Mouse (Mus musculus) thymus, postnatal 25 days (tissue): ENCODE measurements around the gene A830005F24Rik.
A peak's percentile ranks its signal among the peaks of the same experiment; 100 is the strongest.

Experiments used
- DNase-seq: peaks from one replicate; pipeline ENCODE4 v3.0.0; 2022

Gene A830005F24Rik

GRCm38 (mm10) chr13:48545476-48546281 lies 32.3 kb downstream of the A830005F24Rik start:
- DNase-seq = peak; percentile 96

GRCm38 (mm10) chr13:48546330-48546917 lies 33.1 kb downstream of the A830005F24Rik start:
- peak; percentile 99 for DNase-seq

GRCm38 (mm10) chr13:48547623-48548022 lies 34.3 kb downstream of the A830005F24Rik start:
- DNase-seq = no peak

GRCm38 (mm10) chr13:48548296-48548695 lies 34.9 kb downstream of the A830005F24Rik start:
- no peak for DNase-seq

- no peak for DNase-seq
These were observed 39.1 kb downstream of the A830005F24Rik start for GRCm38 (mm10) chr13:48552181-48553090.

GRCm38 (mm10) chr13:48553511-48553910 lies 40.1 kb downstream of the A830005F24Rik start:
- DNase-seq = no peak

- DNase-seq = no peak
These were observed 41.2 kb downstream of the A830005F24Rik start for GRCm38 (mm10) chr13:48554552-48554951.

GRCm38 (mm10) chr13:48555976-48556375 lies 42.6 kb downstream of the A830005F24Rik start:
- no peak for DNase-seq

- no peak for DNase-seq
These were observed 48.1 kb downstream of the A830005F24Rik start for GRCm38 (mm10) chr13:48561481-48561880.

GRCm38 (mm10) chr13:48562336-48562735 lies 49.0 kb downstream of the A830005F24Rik start:
- no peak for DNase-seq
